Mouse (Mus musculus): ENCODE measurements around the gene Mab21l2.

DNA sequence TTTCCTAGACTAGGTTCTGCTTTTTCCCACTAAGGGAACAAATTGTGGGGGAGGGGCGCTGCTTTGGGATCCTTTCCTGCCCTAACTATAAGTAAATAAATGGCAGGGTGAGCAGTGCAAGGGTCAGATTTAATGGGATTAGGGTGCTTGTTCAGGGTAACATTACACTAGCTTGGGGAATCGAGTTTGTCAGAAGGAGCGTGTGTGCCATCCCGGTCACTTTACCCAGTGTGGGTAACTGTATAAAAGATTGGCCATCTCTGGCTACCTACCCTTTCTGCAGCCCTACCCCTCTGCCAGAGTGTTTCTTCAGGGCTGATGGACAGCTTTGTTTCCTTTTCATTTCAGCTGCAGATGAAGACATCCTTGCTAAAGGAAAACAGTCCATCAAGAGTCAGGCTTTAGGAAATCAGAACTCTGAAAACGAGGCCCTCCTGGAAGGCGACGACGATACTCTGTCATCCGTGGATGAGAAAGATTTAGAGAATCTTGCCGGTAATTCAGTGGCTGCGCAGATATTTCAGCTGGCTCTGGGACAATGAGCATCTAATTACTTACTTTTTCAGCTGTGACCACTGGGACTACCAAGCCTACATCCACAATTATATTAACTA, 8.8 kb downstream of the Mab21l2 start:
- no peak for TF ChIP-seq CTCF (IDR thresholded peaks at IDR 0.05; ENCODE audit: control insufficient read depth, insufficient read depth, insufficient read length)
- TF ChIP-seq CEBPB (IDR thresholded peaks at IDR 0.05; ENCODE audit: low read depth), result no peak
- TF ChIP-seq MAX (IDR thresholded peaks at IDR 0.05), result no peak
- no peak for TF ChIP-seq USF1 (IDR thresholded peaks at IDR 0.05; ENCODE audit: low read depth)
- TF ChIP-seq MYOG (IDR thresholded peaks at IDR 0.05; ENCODE audit: control insufficient read depth, extremely low read depth, insufficient read length), result no peak
